9 mouse cellular contexts compared by ENCODE assay signal in the genomic region with DNA sequence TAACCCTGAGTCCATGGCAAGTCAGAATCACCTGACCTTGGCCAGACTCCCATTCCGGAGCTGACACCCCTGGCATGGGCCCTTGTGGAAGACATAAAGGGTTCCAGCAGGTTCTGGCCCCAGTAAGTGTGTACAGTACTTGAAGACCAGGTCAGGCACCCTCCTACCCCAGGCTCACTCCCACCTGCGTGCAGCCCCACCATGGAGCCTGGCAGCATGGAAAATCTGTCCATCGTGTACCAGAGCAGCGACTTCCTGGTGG. TPM values are rescaled to one million over a fixed set of nuclear protein-coding genes. Genes with fewer than 3 reads are reported as not detected.
DNase-seq lines count a peak whose midpoint lies in the region; ATAC-seq lines count a peak whose summit lies in the region.
"Had no signal": no experiment of that assay in that cellular context is flagged by ENCODE, and none has a peak within 500 bp of the region (broad histone marks: within the 10 kb centered on the region; RNA-seq: fewer than 3 reads in every experiment).

No protein-coding gene starts in this region.

- H3K4me3 ChIP-seq in kidney, embryonic 16.5 days (ENCODE audit: low read length) = peak overlapping the region; percentile 64
- H3K4me3 ChIP-seq in embryonic facial prominence, embryonic 10.5 days = peak overlapping the region; percentile 83
- H3K4me3 ChIP-seq in hindbrain, embryonic 11.5 days (ENCODE audit: low read depth, low read length) = peak overlapping the region; percentile 62
- peak overlapping the region; percentile 58 for H3K4me3 ChIP-seq in midbrain, embryonic 13.5 days (replicated peaks)

- H3K27me3 ChIP-seq in kidney, embryonic 16.5 days (ENCODE audit: insufficient read depth, low read length) = no peaks in the 10 kb centered on the region
- no peaks in the 10 kb centered on the region for H3K27me3 ChIP-seq in embryonic facial prominence, embryonic 10.5 days (replicated peaks; ENCODE audit: low read depth, poor library complexity, severe bottlenecking)
- no peaks in the 10 kb centered on the region for H3K27me3 ChIP-seq in hindbrain, embryonic 11.5 days (ENCODE audit: control insufficient read depth, insufficient read depth, low read length)
- H3K27me3 ChIP-seq in midbrain, embryonic 13.5 days = no peaks in the 10 kb centered on the region

- no peak for DNase-seq in kidney, adult 9 months
- no peak for DNase-seq in embryonic facial prominence, embryonic 10.5 days (ENCODE audit: low spot score)
- no peak for DNase-seq in hindbrain, embryonic 11.5 days (ENCODE audit: low spot score)
- DNase-seq in c-Kit-positive CD71-positive TER-119-positive erythroid progenitor cells, embryonic 14.5 days (ENCODE audit: low spot score) = no peak
- DNase-seq in layer of hippocampus, adult 9-10 months (ENCODE audit: low spot score) = no peak

- peaks cover 19% of the 10 kb centered on the region for H3K4me1 ChIP-seq in kidney, embryonic 16.5 days (ENCODE audit: insufficient read depth, low read length)
- H3K4me1 ChIP-seq in embryonic facial prominence, embryonic 10.5 days = peaks cover 36% of the 10 kb centered on the region
- H3K4me1 ChIP-seq in hindbrain, embryonic 11.5 days (replicated peaks; ENCODE audit: control insufficient read depth, insufficient read depth, low read length) = peaks cover 15% of the 10 kb centered on the region
- peaks cover 29% of the 10 kb centered on the region for H3K4me1 ChIP-seq in midbrain, embryonic 13.5 days (replicated peaks)

- H3K36me3 ChIP-seq in kidney, embryonic 16.5 days (ENCODE audit: insufficient read depth, low read length) = peaks cover 17% of the 10 kb centered on the region; the same call in 1 of the 2 replicates
- peaks cover 51% of the 10 kb centered on the region for H3K36me3 ChIP-seq in embryonic facial prominence, embryonic 10.5 days (replicated peaks)
- H3K36me3 ChIP-seq in hindbrain, embryonic 11.5 days (ENCODE audit: control insufficient read depth, insufficient read depth, low read length) = no peaks in the 10 kb centered on the region
- H3K36me3 ChIP-seq in midbrain, embryonic 13.5 days = peaks cover 22% of the 10 kb centered on the region

- 0 out of 2 replicates have a peak overlapping the region, but pooled peaks have one; percentile 49 for H3K27ac ChIP-seq in kidney, embryonic 16.5 days (ENCODE audit: low read length)
- peak overlapping the region; percentile 80 for H3K27ac ChIP-seq in embryonic facial prominence, embryonic 10.5 days (replicated peaks)
- H3K27ac ChIP-seq in hindbrain, embryonic 11.5 days (ENCODE audit: low read depth, low read length) = peak overlapping the region; percentile 6; the same call in 1 of the 2 replicates
- 0 out of 2 replicates have a peak overlapping the region, but pooled peaks have one; percentile 6 for H3K27ac ChIP-seq in midbrain, embryonic 13.5 days

- 20% methylated on average over 4 of the region's 4 CpGs for WGBS in kidney, embryonic 16.5 days
- WGBS in embryonic facial prominence, embryonic 10.5 days = 31% methylated on average over 4 of the region's 4 CpGs
- WGBS in hindbrain, embryonic 11.5 days = 22% methylated on average over 4 of the region's 4 CpGs
- WGBS in midbrain, embryonic 13.5 days = 18% methylated on average over 4 of the region's 4 CpGs

- peak overlapping the region; percentile 80 for H3K9ac ChIP-seq in kidney, embryonic 16.5 days (replicated peaks; ENCODE audit: low read length)
- peak overlapping the region; percentile 74 for H3K9ac ChIP-seq in hindbrain, embryonic 11.5 days (ENCODE audit: low read depth, low read length)
- H3K9ac ChIP-seq in midbrain, embryonic 13.5 days (replicated peaks) = peak overlapping the region; percentile 76

- H3K9me3 ChIP-seq in kidney, embryonic 16.5 days (ENCODE audit: low read length) = no peaks in the 10 kb centered on the region
- no peaks in the 10 kb centered on the region for H3K9me3 ChIP-seq in embryonic facial prominence, embryonic 10.5 days
- H3K9me3 ChIP-seq in hindbrain, embryonic 11.5 days (ENCODE audit: control insufficient read depth, low read length) = no peaks in the 10 kb centered on the region
- no peaks in the 10 kb centered on the region for H3K9me3 ChIP-seq in midbrain, embryonic 13.5 days

- peak; percentile 5 for ATAC-seq in kidney, embryonic 16.5 days (ENCODE audit: low FRiP score, low TSS enrichment)
- peak; percentile 39 for ATAC-seq in hindbrain, embryonic 11.5 days (ENCODE audit: low FRiP score)
- peak; percentile 29; the same call in 1 of the 2 replicates for ATAC-seq in midbrain, embryonic 13.5 days
- ATAC-seq in CD4-positive, CD25-positive, alpha-beta regulatory T cell, adult 4 months = no peak

- peak overlapping the region; percentile 94 for H3K4me2 ChIP-seq in kidney, embryonic 16.5 days (replicated peaks; ENCODE audit: low read depth, low read length)
- peak overlapping the region; percentile 82 for H3K4me2 ChIP-seq in hindbrain, embryonic 11.5 days (replicated peaks; ENCODE audit: low read depth, low read length)
- peak overlapping the region; percentile 91 for H3K4me2 ChIP-seq in midbrain, embryonic 13.5 days (replicated peaks)

RNA-seq across cellular contexts. Expression of gene Rpusd1, which starts 0.5 kb away (rescaled TPM):
- 26.2 and 26.8 TPM in 2 replicates for polyA plus RNA-seq in kidney, embryonic 16.5 days (2015; fragmentation: Nextera tagmentation; extraction: Ambion mirVana)
- 23.7 and 25.5 TPM in 2 replicates for polyA plus RNA-seq in embryonic facial prominence, embryonic 10.5 days (2016; fragmentation: Nextera tagmentation; extraction: Ambion mirVana)
- 17.2 and 18.0 TPM in 2 replicates for polyA plus RNA-seq in hindbrain, embryonic 11.5 days (2014; fragmentation: Nextera tagmentation; extraction: Ambion mirVana)
- polyA plus RNA-seq in midbrain, embryonic 13.5 days (2015; fragmentation: Nextera tagmentation; extraction: Ambion mirVana) = 23.2 and 24.1 TPM in 2 replicates
- polyA plus RNA-seq in CD4-positive, CD25-positive, alpha-beta regulatory T cell, adult 4 months (2017; shearing (Covaris generic)) = 10 to 100 TPM; 12.8 to 16.8 TPM

RNA-seq across cellular contexts. Expression of gene Chtf18, which starts 0.7 kb away (rescaled TPM):
- 38.1 and 41.2 TPM in 2 replicates for polyA plus RNA-seq in kidney, embryonic 16.5 days (2015; fragmentation: Nextera tagmentation; extraction: Ambion mirVana)
- polyA plus RNA-seq in embryonic facial prominence, embryonic 10.5 days (2016; fragmentation: Nextera tagmentation; extraction: Ambion mirVana) = 60.7 and 66.2 TPM in 2 replicates
- polyA plus RNA-seq in hindbrain, embryonic 11.5 days (2014; fragmentation: Nextera tagmentation; extraction: Ambion mirVana) = 11.9 and 14.4 TPM in 2 replicates
- polyA plus RNA-seq in midbrain, embryonic 13.5 days (2015; fragmentation: Nextera tagmentation; extraction: Ambion mirVana) = 12.8 and 14.1 TPM in 2 replicates
- polyA plus RNA-seq in CD4-positive, CD25-positive, alpha-beta regulatory T cell, adult 4 months (2017; shearing (Covaris generic)) = 1 to 10 TPM; 3.5 to 5.9 TPM

RNA-seq across cellular contexts. Expression of gene Mslnl, which starts 7.9 kb away (rescaled TPM):
- polyA plus RNA-seq in kidney, embryonic 16.5 days (2015; fragmentation: Nextera tagmentation; extraction: Ambion mirVana) = not detected in 2 replicates
- polyA plus RNA-seq in embryonic facial prominence, embryonic 10.5 days (2016; fragmentation: Nextera tagmentation; extraction: Ambion mirVana) = 0.11 TPM in 1 of 2 replicates, not detected in the other
- polyA plus RNA-seq in hindbrain, embryonic 11.5 days (2014; fragmentation: Nextera tagmentation; extraction: Ambion mirVana) = not detected in 2 replicates
- not detected in 2 replicates for polyA plus RNA-seq in midbrain, embryonic 13.5 days (2015; fragmentation: Nextera tagmentation; extraction: Ambion mirVana)
- not detected for polyA plus RNA-seq in CD4-positive, CD25-positive, alpha-beta regulatory T cell, adult 4 months (2017; shearing (Covaris generic))
- polyA plus RNA-seq: brain, embryonic 14.5 days had no signal

RNA-seq across cellular contexts. Expression of gene Gng13, which starts 11.0 kb away (rescaled TPM):
- 0.40 and 1.2 TPM in 2 replicates for polyA plus RNA-seq in kidney, embryonic 16.5 days (2015; fragmentation: Nextera tagmentation; extraction: Ambion mirVana)
- polyA plus RNA-seq in embryonic facial prominence, embryonic 10.5 days (2016; fragmentation: Nextera tagmentation; extraction: Ambion mirVana) = 1.8 and 2.5 TPM in 2 replicates
- polyA plus RNA-seq in hindbrain, embryonic 11.5 days (2014; fragmentation: Nextera tagmentation; extraction: Ambion mirVana) = 1.8 and 2.5 TPM in 2 replicates
- 0.73 and 0.78 TPM in 2 replicates for polyA plus RNA-seq in midbrain, embryonic 13.5 days (2015; fragmentation: Nextera tagmentation; extraction: Ambion mirVana)
- not detected for polyA plus RNA-seq in CD4-positive, CD25-positive, alpha-beta regulatory T cell, adult 4 months (2017; shearing (Covaris generic))

RNA-seq across cellular contexts. Expression of gene Msln, which starts 26.2 kb away (rescaled TPM):
- 6.9 and 7.8 TPM in 2 replicates for polyA plus RNA-seq in kidney, embryonic 16.5 days (2015; fragmentation: Nextera tagmentation; extraction: Ambion mirVana)
- 0.55 and 0.65 TPM in 2 replicates for polyA plus RNA-seq in embryonic facial prominence, embryonic 10.5 days (2016; fragmentation: Nextera tagmentation; extraction: Ambion mirVana)
- polyA plus RNA-seq in hindbrain, embryonic 11.5 days (2014; fragmentation: Nextera tagmentation; extraction: Ambion mirVana) = 0.25 TPM in 1 of 2 replicates, not detected in the other
- not detected in 2 replicates for polyA plus RNA-seq in midbrain, embryonic 13.5 days (2015; fragmentation: Nextera tagmentation; extraction: Ambion mirVana)
- not detected for polyA plus RNA-seq in CD4-positive, CD25-positive, alpha-beta regulatory T cell, adult 4 months (2017; shearing (Covaris generic))

Comparison
In these comparisons a context has a peak if more than half of its experiments do, and no peak if none do; other contexts are left out.
1. H3K27ac ChIP-seq: peak in every context shown above with its lines; median percentile 80 in embryonic facial prominence, embryonic 10.5 days; 49 in kidney, embryonic 16.5 days; 6 in hindbrain, embryonic 11.5 days; 6 in midbrain, embryonic 13.5 days.